Comparison of ENCODE assay signal across 10 mouse cellular contexts in the genomic region with DNA sequence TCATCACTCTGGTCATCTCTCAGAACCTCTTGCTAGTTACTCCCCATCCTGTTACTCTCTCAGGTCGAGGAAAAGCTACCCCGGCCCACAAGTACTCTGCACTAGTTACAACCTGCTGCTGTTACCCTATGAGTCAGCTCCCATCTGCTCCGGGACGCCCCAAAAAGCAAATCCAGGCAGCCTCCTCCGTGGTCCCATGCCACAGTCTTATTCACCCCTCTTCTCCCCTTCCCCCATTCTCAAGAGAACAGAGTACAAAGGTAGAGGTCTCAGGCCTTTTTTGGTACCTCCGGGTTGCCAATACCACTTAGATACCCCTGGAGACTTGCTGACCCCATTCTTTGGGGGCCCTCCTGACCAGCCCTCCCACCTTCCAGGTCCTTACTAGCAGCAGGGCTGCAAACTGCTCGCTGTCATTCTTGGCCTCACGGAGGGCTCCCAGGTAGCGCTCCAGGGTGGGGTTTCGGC. TPM values are rescaled to one million over a fixed set of nuclear protein-coding genes. Genes with fewer than 3 reads are reported as not detected.
DNase-seq lines count a peak whose midpoint lies in the region; ATAC-seq lines count a peak whose summit lies in the region.
"Had no signal": no experiment of that assay in that cellular context is flagged by ENCODE, and none has a peak within 500 bp of the region (broad histone marks: within the 10 kb centered on the region; RNA-seq: fewer than 3 reads in every experiment).

No protein-coding gene starts in this region.

- H3K4me3 ChIP-seq in heart, embryonic 11.5 days (ENCODE audit: low read depth, low read length), result peak overlapping the region; percentile 92
- H3K4me3 ChIP-seq in limb, embryonic 11.5 days (ENCODE audit: low read depth, low read length), result peak overlapping the region; percentile 84
- peak overlapping the region; percentile 97; the same call in 1 of the 2 replicates for H3K4me3 ChIP-seq in stomach, embryonic 16.5 days (replicated peaks; ENCODE audit: low read length)

- H3K36me3 ChIP-seq in heart, embryonic 11.5 days (ENCODE audit: control insufficient read depth, insufficient read depth, low read length), result peaks cover 5% of the 10 kb centered on the region; the same call in 1 of the 2 replicates
- H3K36me3 ChIP-seq in limb, embryonic 11.5 days (ENCODE audit: control insufficient read depth, insufficient read depth, low read length), result peaks cover 11% of the 10 kb centered on the region; the same call in 1 of the 2 replicates
- peaks cover 7% of the 10 kb centered on the region; the same call in 1 of the 2 replicates for H3K36me3 ChIP-seq in stomach, embryonic 16.5 days (ENCODE audit: control insufficient read depth, insufficient read depth, low read length)

- WGBS in heart, embryonic 11.5 days (ENCODE audit: insufficient replicate concordance), result 56% methylated on average over 10 of the region's 10 CpGs
- WGBS in limb, embryonic 11.5 days, result 59% methylated on average over 10 of the region's 10 CpGs
- 66% methylated on average over 10 of the region's 10 CpGs for WGBS in stomach, embryonic 16.5 days

- H3K9ac ChIP-seq in heart, embryonic 11.5 days (ENCODE audit: low read depth, low read length), result peak overlapping the region; percentile 39; the same call in 1 of the 2 replicates
- H3K9ac ChIP-seq in limb, embryonic 11.5 days (ENCODE audit: low read length), result peak overlapping the region; percentile 27; the same call in 1 of the 2 replicates
- H3K9ac ChIP-seq in stomach, embryonic 16.5 days (ENCODE audit: low read length), result 0 out of 2 replicates have a peak overlapping the region, but pooled peaks have one; percentile 16

- no peak for ATAC-seq in heart, embryonic 11.5 days (replicated peaks; ENCODE audit: insufficient number of reproducible peaks, low FRiP score, low TSS enrichment)
- ATAC-seq in limb, embryonic 11.5 days (ENCODE audit: insufficient number of reproducible peaks, low FRiP score, low TSS enrichment, low read depth), result no peak
- no peak for ATAC-seq in stomach, embryonic 16.5 days (ENCODE audit: insufficient read depth, low FRiP score)

- H3K4me1 ChIP-seq in heart, embryonic 11.5 days (ENCODE audit: control insufficient read depth, insufficient read depth, low read length), result peaks cover 14% of the 10 kb centered on the region
- peaks cover 15% of the 10 kb centered on the region for H3K4me1 ChIP-seq in limb, embryonic 11.5 days (ENCODE audit: control insufficient read depth, insufficient read depth, low read length)
- peaks cover 24% of the 10 kb centered on the region for H3K4me1 ChIP-seq in stomach, embryonic 16.5 days (ENCODE audit: control insufficient read depth, insufficient read depth, low read length)

- 0 out of 2 replicates have a peak overlapping the region, but pooled peaks have one; percentile 10 for H3K27ac ChIP-seq in heart, embryonic 11.5 days (ENCODE audit: low read depth, low read length)
- H3K27ac ChIP-seq in limb, embryonic 11.5 days (replicated peaks; ENCODE audit: low read depth, low read length), result no peak overlapping the region
- H3K27ac ChIP-seq in stomach, embryonic 16.5 days (ENCODE audit: low read length), result no peak overlapping the region

- peak overlapping the region; percentile 94 for H3K4me2 ChIP-seq in heart, embryonic 11.5 days
- H3K4me2 ChIP-seq in limb, embryonic 11.5 days (ENCODE audit: low read depth, severe bottlenecking), result peak overlapping the region; percentile 88
- peak overlapping the region; percentile 100 for H3K4me2 ChIP-seq in stomach, embryonic 16.5 days (ENCODE audit: low read depth, low read length)

- no peak for DNase-seq in heart, postnatal 25 days (ENCODE audit: low spot score)
- peak; percentile 37 for DNase-seq in right cerebral cortex, postnatal 25 days
- DNase-seq in right cerebral cortex, postnatal 10 days (ENCODE audit: low spot score in 2 of 2), result no peak
- no peak for DNase-seq in limb, embryonic 11.5 days (ENCODE audit: low spot score)
- no peak for DNase-seq in cerebellum, postnatal 4 days (ENCODE audit: low spot score in 2 of 2)
- DNase-seq in retina, embryonic 14.5 days (ENCODE audit: low spot score), result no peak

- no peaks in the 10 kb centered on the region for H3K9me3 ChIP-seq in heart, embryonic 11.5 days (replicated peaks; ENCODE audit: control insufficient read depth, low read length)
- H3K9me3 ChIP-seq in limb, embryonic 11.5 days (ENCODE audit: control insufficient read depth, low read length), result no peaks in the 10 kb centered on the region
- no peaks in the 10 kb centered on the region for H3K9me3 ChIP-seq in stomach, embryonic 16.5 days (replicated peaks; ENCODE audit: control insufficient read depth, low read length)

- H3K27me3 ChIP-seq in heart, embryonic 11.5 days (ENCODE audit: control insufficient read depth, insufficient read depth, low read length), result no peaks in the 10 kb centered on the region
- no peaks in the 10 kb centered on the region for H3K27me3 ChIP-seq in limb, embryonic 11.5 days (ENCODE audit: control insufficient read depth, insufficient read depth, low read length)
- no peaks in the 10 kb centered on the region for H3K27me3 ChIP-seq in stomach, embryonic 16.5 days (ENCODE audit: control insufficient read depth, insufficient read depth, low read length)

- intact Hi-C loops in heart, postnatal 25 days (cut with DNase I), result loop anchor here (5.0 to 10.0 kb wide), 2 partner anchors 74 to 213 kb away; a partner anchor contains a TSS

RNA-seq across cellular contexts. Expression of a gene that starts 1.6 kb away (rescaled TPM):
- polyA plus RNA-seq in heart, embryonic 11.5 days (2014; fragmentation: Nextera tagmentation; extraction: Ambion mirVana), result 19.3 and 20.4 TPM in 2 replicates
- 10 to 100 TPM; 14.7 TPM for total RNA-seq in heart, postnatal 25 days (2021)
- 25.7 and 28.9 TPM in 2 replicates for polyA plus RNA-seq in limb, embryonic 11.5 days (2014; fragmentation: Nextera tagmentation; extraction: Ambion mirVana)
- 25.4 and 26.1 TPM in 2 replicates for polyA plus RNA-seq in stomach, embryonic 16.5 days (2015; fragmentation: Nextera tagmentation; extraction: Ambion mirVana)

RNA-seq across cellular contexts. Expression of a gene that starts 1.8 kb away (rescaled TPM):
- 20.7 and 24.2 TPM in 2 replicates for polyA plus RNA-seq in heart, embryonic 11.5 days (2014; fragmentation: Nextera tagmentation; extraction: Ambion mirVana)
- total RNA-seq in heart, postnatal 25 days (2021), result 10 to 100 TPM; 29.6 to 33.5 TPM
- 18.9 and 20.2 TPM in 2 replicates for polyA plus RNA-seq in limb, embryonic 11.5 days (2014; fragmentation: Nextera tagmentation; extraction: Ambion mirVana)
- polyA plus RNA-seq in stomach, embryonic 16.5 days (2015; fragmentation: Nextera tagmentation; extraction: Ambion mirVana), result 24.1 and 27.8 TPM in 2 replicates

RNA-seq across cellular contexts. Expression of a gene that starts 15.6 kb away (rescaled TPM):
- not detected in 2 replicates for polyA plus RNA-seq in heart, embryonic 11.5 days (2014; fragmentation: Nextera tagmentation; extraction: Ambion mirVana)
- not detected for total RNA-seq in heart, postnatal 25 days (2021)
- not detected in 2 replicates for polyA plus RNA-seq in limb, embryonic 11.5 days (2014; fragmentation: Nextera tagmentation; extraction: Ambion mirVana)
- polyA plus RNA-seq in stomach, embryonic 16.5 days (2015; fragmentation: Nextera tagmentation; extraction: Ambion mirVana), result not detected in 2 replicates
- total RNA-seq: common myeloid progenitor, adult 5-6 weeks; left cerebral cortex, adult 18-20 months had no signal
